Mouse (Mus musculus): ENCODE results near the gene Ddx39b. TPM values are rescaled to one million over a fixed set of nuclear protein-coding genes. Genes with fewer than 3 reads are reported as not detected.
"Not testable (repeated sequence)": the region's sequence is repeated elsewhere in the genome, so short reads cannot be mapped to it uniquely, and the experiment has no call there.

Gene Ddx39b
- polyA plus RNA-seq, 1 experiment from 2014 or later, result 661 TPM

GRCm38 (mm10) chr17:35262664-35263522 lies 21.3 kb downstream of the Ddx39b start, which contains the start of gene H2-D1:
TSS of gene H2-D1 (plus strand) at chr17:35262730.
- no peaks in the 10 kb centered on the region for H3K36me3 ChIP-seq
- H3K4me1 ChIP-seq (replicated peaks), result peaks cover 23% of the 10 kb centered on the region
- peak within 1 kb of the TSS; percentile 69 for H3K4me3 ChIP-seq
- DNase-seq (ENCODE audit: low spot score), result peak; percentile 86
- 1% methylated on average over 73 of the region's 73 CpGs for WGBS
- peaks cover 49% of the 10 kb centered on the region for H3K27me3 ChIP-seq (ENCODE audit: insufficient read depth, poor library complexity, severe bottlenecking)
- peak within 1 kb of the TSS; percentile 84 for H3K27ac ChIP-seq
- H3K9me3 ChIP-seq, result no peaks in the 10 kb centered on the region

GRCm38 (mm10) chr17:35263523-35263883 lies 22.0 kb downstream of the Ddx39b start:
- 1% methylated on average over 31 of the region's 31 CpGs for WGBS
- H3K9me3 ChIP-seq, result no peaks in the 10 kb centered on the region
- DNase-seq (ENCODE audit: low spot score), result peak; percentile 42
- H3K27me3 ChIP-seq (ENCODE audit: insufficient read depth, poor library complexity, severe bottlenecking), result peaks cover 48% of the 10 kb centered on the region
- H3K27ac ChIP-seq, result peak overlapping the region; percentile 84
- no peaks in the 10 kb centered on the region for H3K36me3 ChIP-seq
- H3K4me1 ChIP-seq (replicated peaks), result peaks cover 22% of the 10 kb centered on the region
- H3K4me3 ChIP-seq, result peak overlapping the region; percentile 69

GRCm38 (mm10) chr17:35267399-35268086 lies 26.0 kb downstream of the Ddx39b start:
- H3K36me3 ChIP-seq, result no peaks in the 10 kb centered on the region
- H3K4me1 ChIP-seq (replicated peaks), result peaks cover 15% of the 10 kb centered on the region
- H3K27me3 ChIP-seq (ENCODE audit: insufficient read depth, poor library complexity, severe bottlenecking), result peaks cover 36% of the 10 kb centered on the region
- DNase-seq (ENCODE audit: low spot score), result no peak
- no peak overlapping the region for H3K4me3 ChIP-seq
- no peaks in the 10 kb centered on the region for H3K9me3 ChIP-seq
- WGBS, result 84% methylated on average over 1 of the region's 1 CpGs
- no peak overlapping the region for H3K27ac ChIP-seq

GRCm38 (mm10) chr17:35269653-35270347 lies 28.3 kb downstream of the Ddx39b start:
- no peak overlapping the region for H3K4me3 ChIP-seq
- H3K27me3 ChIP-seq (ENCODE audit: insufficient read depth, poor library complexity, severe bottlenecking), result peaks cover 15% of the 10 kb centered on the region
- H3K4me1 ChIP-seq (replicated peaks), result no peaks in the 10 kb centered on the region
- DNase-seq (ENCODE audit: low spot score), result peak; percentile 58
- WGBS, result 34% methylated on average over 3 of the region's 3 CpGs
- H3K27ac ChIP-seq, result no peak overlapping the region
- H3K9me3 ChIP-seq, result no peaks in the 10 kb centered on the region
- H3K36me3 ChIP-seq, result no peaks in the 10 kb centered on the region

- H3K9me3 ChIP-seq, result no peaks in the 10 kb centered on the region
- DNase-seq (ENCODE audit: low spot score), result no peak
- 68% methylated on average over 3 of the region's 3 CpGs for WGBS
- H3K27ac ChIP-seq, result no peak overlapping the region
- H3K4me3 ChIP-seq, result no peak overlapping the region
- 0 out of 2 replicates have a peak, but pooled peaks cover 5% of the 10 kb centered on the region for H3K4me1 ChIP-seq (replicated peaks)
- no peaks in the 10 kb centered on the region for H3K36me3 ChIP-seq
- peaks cover 25% of the 10 kb centered on the region for H3K27me3 ChIP-seq (ENCODE audit: insufficient read depth, poor library complexity, severe bottlenecking)
Measured at GRCm38 (mm10) chr17:35272249-35272648, 30.7 kb downstream of the Ddx39b start.

GRCm38 (mm10) chr17:35274770-35275169 lies 33.2 kb downstream of the Ddx39b start:
- WGBS, result 4% methylated on average over 11 of the region's 11 CpGs
- H3K4me3 ChIP-seq, result no peak overlapping the region
- H3K9me3 ChIP-seq, result no peaks in the 10 kb centered on the region
- H3K27ac ChIP-seq, result no peak overlapping the region
- DNase-seq (ENCODE audit: low spot score), result peak; percentile 83
- no peaks in the 10 kb centered on the region for H3K36me3 ChIP-seq
- H3K4me1 ChIP-seq (replicated peaks), result 0 out of 2 replicates have a peak, but pooled peaks cover 5% of the 10 kb centered on the region
- peaks cover 27% of the 10 kb centered on the region for H3K27me3 ChIP-seq (ENCODE audit: insufficient read depth, poor library complexity, severe bottlenecking)

- Histone ChIP-seq H3K36me3 (no peaks in the 10 kb centered on the region), H3K27ac (no peak overlapping the region), H3K9me3 (no peaks in the 10 kb centered on the region), H3K27me3 (ENCODE audit: insufficient read depth, poor library complexity, severe bottlenecking) (peaks cover 27% of the 10 kb centered on the region), H3K4me1 (replicated peaks) (0 out of 2 replicates have a peak, but pooled peaks cover 5% of the 10 kb centered on the region), H3K4me3 (no peak overlapping the region)
- WGBS, result 27% methylated on average over 13 of the region's 13 CpGs
- DNase-seq (ENCODE audit: low spot score), result no peak
Measured at GRCm38 (mm10) chr17:35276304-35276864, 34.8 kb downstream of the Ddx39b start.

GRCm38 (mm10) chr17:35278049-35278448 lies 36.5 kb downstream of the Ddx39b start:
- Histone ChIP-seq H3K27ac (no peak overlapping the region), H3K27me3 (ENCODE audit: insufficient read depth, poor library complexity, severe bottlenecking) (peaks cover 27% of the 10 kb centered on the region), H3K36me3 (no peaks in the 10 kb centered on the region), H3K4me1 (replicated peaks) (0 out of 2 replicates have a peak, but pooled peaks cover 5% of the 10 kb centered on the region), H3K4me3 (no peak overlapping the region), H3K9me3 (no peaks in the 10 kb centered on the region)
- no peak for DNase-seq (ENCODE audit: low spot score)
- 86% methylated on average over 8 of the region's 8 CpGs for WGBS

GRCm38 (mm10) chr17:35278957-35279688 lies 37.6 kb downstream of the Ddx39b start:
- H3K9me3 ChIP-seq, result no peaks in the 10 kb centered on the region
- H3K4me3 ChIP-seq, result no peak overlapping the region
- no peaks in the 10 kb centered on the region for H3K36me3 ChIP-seq
- H3K27ac ChIP-seq, result no peak overlapping the region
- 0 out of 2 replicates have a peak, but pooled peaks cover 5% of the 10 kb centered on the region for H3K4me1 ChIP-seq (replicated peaks)
- DNase-seq (ENCODE audit: low spot score), result no peak
- WGBS, result 88% methylated on average over 13 of the region's 13 CpGs
- H3K27me3 ChIP-seq (ENCODE audit: insufficient read depth, poor library complexity, severe bottlenecking), result peaks cover 27% of the 10 kb centered on the region

- Histone ChIP-seq H3K27ac (no peak overlapping the region), H3K27me3 (ENCODE audit: insufficient read depth, poor library complexity, severe bottlenecking) (peaks cover 22% of the 10 kb centered on the region), H3K9me3 (no peaks in the 10 kb centered on the region), H3K4me1 (replicated peaks) (0 out of 2 replicates have a peak, but pooled peaks cover 5% of the 10 kb centered on the region), H3K36me3 (no peaks in the 10 kb centered on the region), H3K4me3 (no peak overlapping the region)
- no peak for DNase-seq (ENCODE audit: low spot score)
- WGBS, result 76% methylated on average over 3 of the region's 3 CpGs
Measured at GRCm38 (mm10) chr17:35280276-35280675, 38.7 kb downstream of the Ddx39b start.

- Histone ChIP-seq H3K9me3 (no peaks in the 10 kb centered on the region), H3K27me3 (ENCODE audit: insufficient read depth, poor library complexity, severe bottlenecking) (no peaks in the 10 kb centered on the region), H3K36me3 (no peaks in the 10 kb centered on the region), H3K27ac (no peak overlapping the region), H3K4me3 (no peak overlapping the region), H3K4me1 (replicated peaks) (no peaks in the 10 kb centered on the region; the same call in 1 of the 2 replicates)
- no peak for DNase-seq (ENCODE audit: low spot score)
Measured at GRCm38 (mm10) chr17:35285431-35285830, 43.9 kb downstream of the Ddx39b start.

- 3% methylated on average over 5 of the region's 5 CpGs for WGBS
- not testable (repeated sequence) for H3K27me3 ChIP-seq (ENCODE audit: insufficient read depth, poor library complexity, severe bottlenecking)
Measured at GRCm38 (mm10) chr17:35295796-35296195, 54.2 kb downstream of the Ddx39b start.

More at GRCm38 (mm10) chr17:35295796-35296195, 54.2 kb downstream of the Ddx39b start:
- H3K4me1 ChIP-seq (replicated peaks); H3K27ac ChIP-seq; H3K9me3 ChIP-seq; H3K4me3 ChIP-seq; H3K36me3 ChIP-seq: not testable (repeated sequence)
- peak; percentile 41 for DNase-seq (ENCODE audit: low spot score)
